Mouse (Mus musculus) CH12.LX (cell line): ENCODE results near the gene Aqr. TPM values are rescaled to one million over a fixed set of nuclear protein-coding genes. Genes with fewer than 3 reads are reported as not detected.

Experiments used
- DNase-seq: peaks from one replicate; pipeline ENCODE4 v3.0.0-alpha.2; 2013; ENCODE audit errors: extremely low read depth
- H3K27ac ChIP-seq: 2 replicates; pipeline ENCODE4 v1.5.1; 2012; ENCODE audit warnings: low read depth, mild to moderate bottlenecking, control low read depth, moderate library complexity; ENCODE audit not compliant: insufficient read depth
- H3K27me3 ChIP-seq: replicated peaks from 2 replicates; pipeline ENCODE3; 2012; ENCODE audit warnings: inconsistent platforms
- H3K36me3 ChIP-seq, 2 experiments: replicated peaks in 1 of 2; 2 replicates each; pipeline versions ENCODE3 to v1.6.1; 2012; ENCODE audit warnings: inconsistent platforms in 1 of 2, low read length in 1 of 2, mild to moderate bottlenecking in 1 of 2, mixed read lengths in 1 of 2, moderate library complexity in 1 of 2; ENCODE audit not compliant: control insufficient read depth in 1 of 2, insufficient read depth in 1 of 2
- H3K4me1 ChIP-seq, 2 experiments: 2 replicates each; pipeline ENCODE4 v1.6.1; 2012; ENCODE audit warnings: inconsistent platforms in 1 of 2, moderate library complexity in 1 of 2; ENCODE audit not compliant: insufficient read depth in 2 of 2, control insufficient read depth in 1 of 2
- H3K4me2 ChIP-seq: 2 replicates; pipeline ENCODE4 v1.6.1; 2012; ENCODE audit warnings: low read depth, mild to moderate bottlenecking, control low read depth; ENCODE audit not compliant: poor library complexity, insufficient read depth, severe bottlenecking
- H3K4me3 ChIP-seq, 3 experiments: fragments of 150-350 bp in 1 of 3; sonication (generic) in 1 of 3; replicated peaks in 1 of 3; 2 replicates each; pipeline versions ENCODE3 to v1.5.1; 2011 to 2012; ENCODE audit warnings: low read depth in 2 of 3, low read length in 2 of 3, mild to moderate bottlenecking in 2 of 3, moderate library complexity in 2 of 3, control low read depth in 1 of 3, improper control_type of control experiment in 1 of 3, inconsistent platforms in 1 of 3, mixed read lengths in 1 of 3; ENCODE audit not compliant: poor library complexity in 1 of 3
- H3K79me2 ChIP-seq: replicated peaks from 2 replicates; pipeline ENCODE4 v1.6.1; 2012; ENCODE audit warnings: mild to moderate bottlenecking, moderate library complexity; ENCODE audit not compliant: control insufficient read depth, poor library complexity, insufficient read depth, severe bottlenecking; ENCODE audit errors: extremely low read depth
- H3K9ac ChIP-seq: 2 replicates; pipeline ENCODE4 v1.6.1; 2012; ENCODE audit warnings: low read depth, mild to moderate bottlenecking, control low read depth, moderate library complexity; ENCODE audit not compliant: insufficient read depth
- H3K9me3 ChIP-seq: replicated peaks from 2 replicates; pipeline ENCODE3; 2012; ENCODE audit warnings: low read length, inconsistent platforms, mixed read lengths
- BHLHE40 ChIP-seq: IDR thresholded peaks from 2 replicates; pipeline ENCODE4 v1.6.1; 2011; ENCODE audit warnings: mild to moderate bottlenecking, low read depth, low read length, improper control_type of control experiment
- CHD2 ChIP-seq: IDR thresholded peaks from 2 replicates; pipeline ENCODE4 v1.6.1; 2011; ENCODE audit warnings: low read length, improper control_type of control experiment
- EP300 ChIP-seq: IDR thresholded peaks from 2 replicates; pipeline ENCODE4 v1.6.1; 2011; ENCODE audit warnings: low read length, improper control_type of control experiment
- GABPA ChIP-seq: IDR thresholded peaks from 2 replicates; pipeline ENCODE4 v1.6.1; 2012; ENCODE audit warnings: low read depth, low read length, improper control_type of control experiment, inconsistent platforms; ENCODE audit not compliant: insufficient replicate concordance
- IRF4 ChIP-seq: IDR thresholded peaks from 2 replicates; pipeline ENCODE4 v1.6.1; 2014; ENCODE audit warnings: low read depth, mild to moderate bottlenecking, inconsistent platforms, low read length, improper control_type of control experiment
- JUN ChIP-seq: IDR thresholded peaks from 2 replicates; pipeline ENCODE4 v1.6.1; 2011; ENCODE audit warnings: low read depth, mild to moderate bottlenecking, low read length, improper control_type of control experiment, moderate library complexity; ENCODE audit not compliant: insufficient read depth
- KAT2A ChIP-seq: IDR thresholded peaks from 2 replicates; pipeline ENCODE4 v1.6.1; 2012; ENCODE audit warnings: low read length, improper control_type of control experiment, inconsistent platforms; ENCODE audit not compliant: insufficient replicate concordance
- MAFK ChIP-seq: IDR thresholded peaks from 2 replicates; pipeline ENCODE4 v1.6.1; 2011; ENCODE audit warnings: low read length, improper control_type of control experiment; ENCODE audit not compliant: insufficient replicate concordance
- MAX ChIP-seq: IDR thresholded peaks from 2 replicates; pipeline ENCODE4 v1.6.1; 2011; ENCODE audit warnings: low read length, improper control_type of control experiment
- POLR2A ChIP-seq: IDR thresholded peaks from 2 replicates; pipeline ENCODE4 v1.6.1; 2011; ENCODE audit warnings: low read depth, mild to moderate bottlenecking, improper control_type of control experiment, low read length
- POLR2AphosphoS2 ChIP-seq: IDR thresholded peaks from 2 replicates; pipeline ENCODE4 v1.6.1; 2011; ENCODE audit warnings: low read depth, low read length, improper control_type of control experiment
- RAD21 ChIP-seq: IDR thresholded peaks from 2 replicates; pipeline ENCODE4 v1.6.1; 2011; ENCODE audit warnings: low read depth, mild to moderate bottlenecking, low read length, improper control_type of control experiment, moderate library complexity
- SMC3 ChIP-seq: IDR thresholded peaks from 2 replicates; pipeline ENCODE4 v1.6.1; 2011; ENCODE audit warnings: low read depth, low read length, improper control_type of control experiment
- TBP ChIP-seq: conservative IDR thresholded peaks from 2 replicates; pipeline ENCODE4 v1.6.1; 2011; ENCODE audit warnings: low read depth, low read length, improper control_type of control experiment
- USF1 ChIP-seq: IDR thresholded peaks from 2 replicates; pipeline ENCODE4 v1.6.1; 2014; ENCODE audit warnings: low read depth, mild to moderate bottlenecking, inconsistent platforms, low read length, improper control_type of control experiment
- USF2 ChIP-seq: conservative IDR thresholded peaks from 2 replicates; pipeline ENCODE4 v1.6.1; 2011; ENCODE audit warnings: low read depth, low read length, improper control_type of control experiment
- ZKSCAN1 ChIP-seq: IDR thresholded peaks from 2 replicates; pipeline ENCODE4 v1.6.1; 2012; ENCODE audit warnings: low read depth, inconsistent platforms, low read length, improper control_type of control experiment, borderline replicate concordance
- ZNF384 ChIP-seq: IDR thresholded peaks from 2 replicates; pipeline ENCODE4 v1.6.1; 2012; ENCODE audit warnings: low read depth, low read length, improper control_type of control experiment, inconsistent platforms
- dilution Hi-C: fragments of 300-500 bp; cut with MboI; formaldehyde crosslinking; loops from 2 replicates; pipeline ENCODE4 v1.14.3; 2020; ENCODE audit warnings: low sequenced_read_pairs; ENCODE audit not compliant: extremely low pct_unique_long_range_greater_than_20kb, extremely low pct_ligation_motif_present
- in situ Hi-C: fragments of 300-500 bp; cut with MboI; formaldehyde crosslinking; loops from 3 replicates; pipeline ENCODE4 v1.14.3; 2019; ENCODE audit warnings: low sequenced_read_pairs, low pct_ligation_motif_present, low pct_unique_long_range_greater_than_20kb, mixed read lengths
- polyA plus RNA-seq: library from polyadenylated mRNA; unstranded; fragments of >175 nt; gene quantifications from 2 replicates; pipeline ENCODE4 v1.2.1, GENCODE M21; 2012; ENCODE audit warnings: low read depth; ENCODE audit not compliant: insufficient read length
- total RNA-seq, 2 experiments: library from RNA; depleted of rRNA; stranded (reverse); fragments of 300-350 nt in 1 of 2; fragments of >200 nt in 1 of 2; gene quantifications; 2 replicates each; pipeline ENCODE4 v1.2.3; 2012 to 2014

Aqr gene
- total and polyA plus RNA-seq, 3 experiments: 37.1 to 64.1 (median 44.0) TPM

DNA sequence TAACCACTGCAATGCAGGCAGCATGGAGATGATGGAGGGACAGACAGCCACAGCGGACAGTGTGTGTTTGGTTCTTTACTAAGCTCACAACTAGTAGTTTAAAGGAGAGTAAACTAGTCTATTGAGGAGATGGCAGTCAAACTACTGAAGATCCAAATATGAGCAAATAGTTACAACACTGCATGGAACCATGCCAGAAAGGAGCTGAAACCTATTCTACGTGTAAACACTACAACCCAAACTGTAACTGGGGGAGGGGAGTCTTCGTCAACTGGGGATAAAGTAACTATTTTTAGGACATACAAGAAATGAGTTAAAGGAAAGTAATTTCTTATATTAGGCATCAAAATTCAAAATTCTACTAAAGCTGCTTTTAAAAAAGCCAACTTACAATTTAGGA lies 84.4 kb downstream of the Aqr start:
- H3K9me3 ChIP-seq: no peaks in the 10 kb centered on the region
- H3K4me1 ChIP-seq: no peaks in the 10 kb centered on the region
- no peak overlapping the region for H3K4me3 ChIP-seq
- H3K4me2 ChIP-seq: no peak overlapping the region
- peaks cover 57 to 91% of the 10 kb centered on the region in 2 experiments for H3K36me3 ChIP-seq
- TF ChIP-seq POLR2AphosphoS2 (no peak), POLR2A (no peak), IRF4 (no peak)
- in situ Hi-C loops: no loop called here
- H3K27me3 ChIP-seq: no peaks in the 10 kb centered on the region
- no peak overlapping the region for H3K27ac ChIP-seq
- dilution Hi-C loops: no loop called here
- DNase-seq: no peak
- no peaks in the 10 kb centered on the region for H3K79me2 ChIP-seq
- H3K9ac ChIP-seq: no peak overlapping the region

DNA sequence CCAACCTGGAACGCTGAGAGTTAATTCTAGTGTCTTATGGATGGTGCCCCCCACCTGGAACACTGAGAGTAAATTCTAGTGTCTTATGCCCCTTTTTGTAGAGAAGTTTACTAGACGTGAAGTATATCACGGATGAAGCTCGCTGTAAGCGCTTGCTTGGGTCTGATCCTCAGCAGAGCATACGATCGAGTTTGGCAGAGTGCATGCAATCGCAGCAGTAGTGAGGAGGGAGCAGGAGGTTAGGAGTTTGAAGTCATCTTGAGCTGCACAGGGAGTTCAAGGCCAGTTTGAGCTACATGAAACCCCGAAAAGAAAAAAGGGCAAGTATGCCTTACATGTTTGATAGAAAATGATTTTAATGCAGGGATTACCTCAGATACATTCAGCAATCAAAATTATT lies 86.0 kb downstream of the Aqr start:
- no peaks in the 10 kb centered on the region for H3K27me3 ChIP-seq
- TF ChIP-seq POLR2AphosphoS2 (no peak), JUN (no peak), TBP (no peak), CHD2 (no peak), SMC3 (no peak), USF1 (no peak), USF2 (no peak), RAD21 (no peak), MAFK (no peak), ZNF384 (no peak), BHLHE40 (no peak), MAX (no peak), KAT2A (no peak), EP300 (no peak), GABPA (no peak), ZKSCAN1 (no peak)
- dilution Hi-C loops: no loop called here

More for the DNA sequence above, 86.0 kb downstream of the Aqr start:
- in situ Hi-C loops: no loop called here
- H3K4me2 ChIP-seq: no peak overlapping the region
- no peak overlapping the region for H3K4me3 ChIP-seq
- no peaks in the 10 kb centered on the region for H3K79me2 ChIP-seq
- no peaks in the 10 kb centered on the region for H3K9me3 ChIP-seq
- no peak overlapping the region for H3K27ac ChIP-seq
- H3K9ac ChIP-seq: no peak overlapping the region
- peaks cover 48 to 78% of the 10 kb centered on the region in 2 experiments for H3K36me3 ChIP-seq
- H3K4me1 ChIP-seq: no peaks in the 10 kb centered on the region
- no peak for DNase-seq
